Mouse (Mus musculus) cerebellum, adult 2 months (tissue): ENCODE results near the gene Syngr1.

ENCODE experiments used
- CTCF ChIP-seq: fragments of 200-500 bp; IDR thresholded peaks from 2 replicates; pipeline ENCODE4 v1.5.1; 2011; ENCODE audit warnings: low read depth, mild to moderate bottlenecking, control low read depth, low read length, moderate library complexity, borderline replicate concordance; ENCODE audit not compliant: insufficient read depth
- POLR2A ChIP-seq: fragments of 200-500 bp; IDR thresholded peaks from 2 replicates; pipeline ENCODE4 v1.6.1; 2011; ENCODE audit warnings: low read length, control low read depth, borderline replicate concordance; ENCODE audit not compliant: insufficient read depth

DNA sequence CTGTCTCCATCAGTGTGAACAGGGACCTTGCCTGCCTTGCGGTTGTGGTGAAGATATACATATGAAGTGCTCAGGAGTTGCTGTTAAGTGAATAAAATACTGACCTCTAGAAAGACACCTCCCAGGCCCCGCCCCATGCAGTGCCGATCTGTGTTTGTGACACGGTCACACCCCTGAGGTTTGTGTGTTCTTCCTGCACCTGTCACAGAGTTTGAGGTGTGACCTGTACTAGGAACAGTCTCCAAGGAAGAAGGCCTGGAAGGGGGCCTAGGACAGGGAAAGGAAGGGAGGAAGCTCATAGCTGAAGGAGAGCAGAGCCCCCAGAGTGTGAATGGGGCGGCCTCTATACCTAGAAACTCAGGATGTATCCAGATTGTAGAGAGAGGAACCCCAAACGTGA is 11.4 kb downstream of the Syngr1 start:
- TF ChIP-seq POLR2A (no peak), CTCF (no peak)
